Mouse (Mus musculus): ENCODE measurements around the gene AC192777.2. TPM values are rescaled to one million over a fixed set of nuclear protein-coding genes. Genes with fewer than 3 reads are reported as not detected.
A peak's percentile ranks its signal among the peaks of the same experiment; 100 is the strongest.
"Not testable (repeated sequence)": the region's sequence is repeated elsewhere in the genome, so short reads cannot be mapped to it uniquely, and the experiment has no call there.

Gene AC192777.2
- polyA plus RNA-seq (2015; fragmentation: Nextera tagmentation; extraction: Ambion mirVana) = not detected in 2 replicates

- 77% methylated on average over 1 of the region's 1 CpGs for WGBS
- H3K4me1 ChIP-seq (replicated peaks; ENCODE audit: insufficient read depth, low read length); H3K4me3 ChIP-seq (replicated peaks; ENCODE audit: low read depth, low read length); H3K27ac ChIP-seq; DNase-seq (ENCODE audit: low spot score); H3K36me3 ChIP-seq (ENCODE audit: insufficient read depth, low read length); H3K9me3 ChIP-seq (replicated peaks; ENCODE audit: low read length); ATAC-seq (replicated peaks; ENCODE audit: low FRiP score, low read depth); H3K27me3 ChIP-seq (ENCODE audit: insufficient read depth, low read length); H3K4me2 ChIP-seq (ENCODE audit: low read length); H3K9ac ChIP-seq (ENCODE audit: low read depth, low read length): not testable (repeated sequence)
These were observed at the start of gene AC192777.2 for GRCm38 (mm10) chr17:40095150-40095549. Gene AC192777.2, plus strand, starts transcription at chr17:40095450.

GRCm38 (mm10) chr17:40116172-40116571 is 20.9 kb downstream of the AC192777.2 start:
- not testable (repeated sequence) for H3K4me2 ChIP-seq (ENCODE audit: low read length); DNase-seq (ENCODE audit: low spot score)

GRCm38 (mm10) chr17:40116877-40117276 is 21.6 kb downstream of the AC192777.2 start:
- H3K36me3 ChIP-seq (ENCODE audit: insufficient read depth, low read length); H3K4me1 ChIP-seq (replicated peaks; ENCODE audit: insufficient read depth, low read length); H3K9me3 ChIP-seq (replicated peaks; ENCODE audit: low read length); H3K27me3 ChIP-seq (ENCODE audit: insufficient read depth, low read length); H3K9ac ChIP-seq (ENCODE audit: low read depth, low read length); H3K4me2 ChIP-seq (ENCODE audit: low read length); H3K27ac ChIP-seq; H3K4me3 ChIP-seq (replicated peaks; ENCODE audit: low read depth, low read length); ATAC-seq (replicated peaks; ENCODE audit: low FRiP score, low read depth): not testable (repeated sequence)
- DNase-seq (ENCODE audit: low spot score) = peak; percentile 2
- peak; percentile 34; the same call in 1 of the 2 replicates for TF ChIP-seq CTCF (IDR thresholded peaks at IDR 0.05; ENCODE audit: low read depth)
- whole genome bisulfite sequencing = 48% methylated on average over 4 of the region's 4 CpGs

More at GRCm38 (mm10) chr17:40116172-40116571, 20.9 kb downstream of the AC192777.2 start:
- H3K4me3 ChIP-seq (replicated peaks; ENCODE audit: low read depth, low read length); H3K9ac ChIP-seq (ENCODE audit: low read depth, low read length); H3K36me3 ChIP-seq (ENCODE audit: insufficient read depth, low read length); H3K27ac ChIP-seq; H3K27me3 ChIP-seq (ENCODE audit: insufficient read depth, low read length); ATAC-seq (replicated peaks; ENCODE audit: low FRiP score, low read depth); H3K4me1 ChIP-seq (replicated peaks; ENCODE audit: insufficient read depth, low read length); H3K9me3 ChIP-seq (replicated peaks; ENCODE audit: low read length): not testable (repeated sequence)
- 93% methylated on average over 6 of the region's 6 CpGs for WGBS

Small RNA genes lying within 50 kb of the gene (microRNA-seq; reads per million reads assigned to microRNA genes)
- not detected for gene Gm26376

Other genes with a start within 250 kb of the AC192777.2 start
- gene Esp38, start 144.9 kb upstream of the AC192777.2 start, polyA plus RNA-seq (2015; fragmentation: Nextera tagmentation; extraction: Ambion mirVana) = not detected in 2 replicates
- not detected in 2 replicates for gene Pgk2, start 113.2 kb downstream of the AC192777.2 start, polyA plus RNA-seq (2015; fragmentation: Nextera tagmentation; extraction: Ambion mirVana)
- gene Crisp3, start 146.8 kb downstream of the AC192777.2 start, polyA plus RNA-seq (2015; fragmentation: Nextera tagmentation; extraction: Ambion mirVana) = 0.13 and 0.50 TPM in 2 replicates
- gene Crisp1, start 223.8 kb downstream of the AC192777.2 start, polyA plus RNA-seq (2015; fragmentation: Nextera tagmentation; extraction: Ambion mirVana) = 6.2 and 12.2 TPM in 2 replicates

Measured in kidney, postnatal 0 days (tissue).